Mouse (Mus musculus) thymus, adult 2 months (tissue): ENCODE measurements around the gene Btnl1. TPM values are rescaled to one million over a fixed set of nuclear protein-coding genes. Genes with fewer than 3 reads are reported as not detected.
A peak's percentile ranks its signal among the peaks of the same experiment; 100 is the strongest.

Experiments
- DNase-seq: peaks from one replicate; pipeline ENCODE4 v3.0.0; 2021
- H3K27ac ChIP-seq: fragments of 200-500 bp; 2 replicates; pipeline ENCODE4 v1.5.1; 2012; ENCODE audit warnings: low read length, control low read depth; ENCODE audit not compliant: control insufficient read depth, insufficient read depth
- H3K27me3 ChIP-seq: fragments of 200-500 bp; 2 replicates; pipeline ENCODE4 v1.6.1; 2012; ENCODE audit warnings: mild to moderate bottlenecking, low read length, moderate library complexity, mixed read lengths; ENCODE audit not compliant: control insufficient read depth, insufficient read depth
- H3K36me3 ChIP-seq: fragments of 200-500 bp; 2 replicates; pipeline ENCODE4 v1.6.1; 2012; ENCODE audit warnings: mild to moderate bottlenecking, low read length, moderate library complexity; ENCODE audit not compliant: control insufficient read depth, insufficient read depth
- H3K4me1 ChIP-seq: fragments of 200-500 bp; replicated peaks from 2 replicates; pipeline ENCODE4 v1.6.1; 2012; ENCODE audit warnings: low read length; ENCODE audit not compliant: control insufficient read depth, insufficient read depth
- H3K4me3 ChIP-seq: fragments of 200-500 bp; 2 replicates; pipeline ENCODE4 v1.5.1; 2012; ENCODE audit warnings: mild to moderate bottlenecking, low read length, control low read depth, moderate library complexity; ENCODE audit not compliant: control insufficient read depth, insufficient read depth
- CTCF ChIP-seq: fragments of 200-500 bp; IDR thresholded peaks from 2 replicates; pipeline ENCODE4 v1.5.1; 2012; ENCODE audit warnings: mild to moderate bottlenecking, control low read depth, low read length, moderate library complexity, borderline replicate concordance; ENCODE audit not compliant: control insufficient read depth, poor library complexity, insufficient read depth; ENCODE audit errors: extremely low read depth
- POLR2A ChIP-seq: fragments of 200-500 bp; IDR thresholded peaks from 2 replicates; pipeline ENCODE4 v1.6.1; 2012; ENCODE audit warnings: mild to moderate bottlenecking, low read length, control low read depth, moderate library complexity; ENCODE audit not compliant: control insufficient read depth, poor library complexity, insufficient read depth; ENCODE audit errors: extremely low read depth
- whole genome bisulfite sequencing: fragments of 180-500 bp; shearing (Covaris S2); methylation state at CpG from one replicate; pipeline ENCODE4 v1.1.7; 2018; 5-methylcytosine and 5-hydroxymethylcytosine counted together
- polyA plus RNA-seq: library from polyadenylated mRNA; depleted of rRNA; stranded (reverse); fragments of >200 nt; gene quantifications from 2 replicates; pipeline ENCODE4 v1.2.3, GENCODE M21; 2012

Btnl1 gene
- polyA plus RNA-seq, 1 experiment, result 0.54 TPM

DNA sequence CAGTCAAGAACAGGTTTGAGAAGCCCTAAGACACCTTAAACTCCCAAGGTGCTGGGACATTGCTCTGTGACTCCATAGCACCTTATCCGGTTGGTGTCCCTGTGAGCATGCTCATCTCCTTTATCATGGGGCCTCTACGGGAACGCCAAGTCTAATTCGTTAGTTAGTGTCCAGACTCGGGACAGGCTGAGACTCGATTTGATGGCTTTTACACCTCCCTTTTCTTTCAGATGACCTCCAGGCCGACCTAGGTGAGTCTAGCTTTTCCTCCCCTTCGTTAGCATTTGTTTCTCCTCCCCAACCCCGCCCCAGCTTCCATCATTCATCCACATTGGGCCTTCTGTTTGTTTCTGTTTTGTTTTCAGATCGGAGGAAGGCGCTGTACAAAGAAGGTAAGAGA, 4.9 kb downstream of the Btnl1 start:
- Histone ChIP-seq H3K4me1 (no peaks in the 10 kb centered on the region), H3K27me3 (no peaks in the 10 kb centered on the region), H3K36me3 (no peaks in the 10 kb centered on the region), H3K27ac (no peak overlapping the region), H3K4me3 (no peak overlapping the region)
- 91% methylated on average over 11 of the region's 11 CpGs for WGBS
- TF ChIP-seq POLR2A, result no peak
- no peak for TF ChIP-seq CTCF
- DNase-seq, result no peak

DNA sequence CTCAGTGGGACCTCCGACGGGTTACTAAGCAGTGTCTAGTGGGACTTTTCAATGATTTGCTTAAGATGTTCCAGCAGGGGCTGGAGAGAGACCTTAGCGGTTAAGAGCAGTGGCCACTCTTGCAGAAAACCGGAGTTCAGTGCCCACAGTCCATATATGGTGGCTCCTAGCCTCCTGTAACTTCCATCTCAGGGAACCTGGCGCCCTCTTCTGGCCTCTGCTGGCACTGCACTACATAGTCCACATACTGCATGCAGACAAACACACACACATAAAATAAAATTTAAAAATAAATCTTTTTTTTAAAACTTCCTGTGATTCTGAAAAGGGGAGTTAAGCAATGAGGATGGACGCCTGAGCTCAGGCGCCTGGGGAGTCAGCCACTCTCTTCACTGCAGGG, 6.3 kb downstream of the Btnl1 start:
- WGBS, result 87% methylated on average over 7 of the region's 7 CpGs

DNA sequence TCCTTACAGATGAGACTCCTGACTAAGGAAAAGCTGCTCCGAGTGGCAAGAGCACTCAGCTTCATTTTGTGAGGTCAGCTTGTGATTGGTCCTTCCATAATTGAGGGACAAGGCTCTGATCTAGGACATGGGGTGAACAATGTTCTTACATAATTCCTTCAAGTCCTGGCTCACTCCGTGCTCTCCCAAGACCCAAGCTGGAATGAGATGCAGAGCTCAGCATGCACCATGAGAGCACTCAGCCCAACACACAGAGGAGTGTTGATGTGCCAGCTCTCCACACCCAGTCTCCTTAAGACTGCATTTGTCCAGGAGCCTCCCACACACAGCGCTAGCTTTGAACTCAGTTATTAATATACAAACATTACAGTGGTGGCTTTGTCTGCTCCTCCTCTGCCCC, 7.8 kb downstream of the Btnl1 start:
- DNase-seq, result no peak
- 88% methylated on average over 3 of the region's 3 CpGs for WGBS
- H3K27ac ChIP-seq, result no peak overlapping the region

More for the DNA sequence above, 6.3 kb downstream of the Btnl1 start:
- DNase-seq, result peak; percentile 33
- no peaks in the 10 kb centered on the region for H3K4me1 ChIP-seq
- H3K27me3 ChIP-seq, result no peaks in the 10 kb centered on the region
- H3K4me3 ChIP-seq, result no peak overlapping the region
- H3K36me3 ChIP-seq, result no peaks in the 10 kb centered on the region
- no peak for TF ChIP-seq CTCF
- no peak for TF ChIP-seq POLR2A
- H3K27ac ChIP-seq, result no peak overlapping the region

DNA sequence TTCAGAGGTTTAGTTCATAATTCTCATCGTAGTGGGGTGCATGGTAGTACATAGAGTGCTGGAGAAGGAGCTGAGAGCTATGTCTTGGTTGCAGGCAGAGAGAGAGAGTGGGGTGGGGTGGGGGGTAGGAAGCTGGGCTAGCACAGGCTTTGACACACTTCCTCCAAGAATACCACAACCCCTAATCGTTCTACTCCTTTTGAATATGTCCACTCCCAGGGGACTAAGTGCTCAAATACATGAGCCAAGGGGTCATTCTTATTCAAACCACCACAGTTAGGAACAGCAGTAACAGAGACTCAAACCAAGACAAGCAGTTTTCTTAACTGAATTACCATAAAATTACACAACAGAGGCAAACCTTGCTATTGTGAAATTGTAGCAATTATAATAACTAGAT, 9.7 kb downstream of the Btnl1 start:
- 9% methylated on average over 2 of the region's 2 CpGs for WGBS
- Histone ChIP-seq H3K4me1 (no peaks in the 10 kb centered on the region), H3K4me3 (no peak overlapping the region), H3K36me3 (no peaks in the 10 kb centered on the region), H3K27ac (no peak overlapping the region), H3K27me3 (peaks cover 5% of the 10 kb centered on the region; the same call in 1 of the 2 replicates)
- no peak for TF ChIP-seq CTCF
- no peak for TF ChIP-seq POLR2A
- no peak for DNase-seq

More for the DNA sequence above, 7.8 kb downstream of the Btnl1 start:
- H3K4me3 ChIP-seq, result no peak overlapping the region
- no peak for TF ChIP-seq POLR2A
- no peak for TF ChIP-seq CTCF
- no peaks in the 10 kb centered on the region for H3K27me3 ChIP-seq
- H3K4me1 ChIP-seq, result no peaks in the 10 kb centered on the region
- no peaks in the 10 kb centered on the region for H3K36me3 ChIP-seq

DNA sequence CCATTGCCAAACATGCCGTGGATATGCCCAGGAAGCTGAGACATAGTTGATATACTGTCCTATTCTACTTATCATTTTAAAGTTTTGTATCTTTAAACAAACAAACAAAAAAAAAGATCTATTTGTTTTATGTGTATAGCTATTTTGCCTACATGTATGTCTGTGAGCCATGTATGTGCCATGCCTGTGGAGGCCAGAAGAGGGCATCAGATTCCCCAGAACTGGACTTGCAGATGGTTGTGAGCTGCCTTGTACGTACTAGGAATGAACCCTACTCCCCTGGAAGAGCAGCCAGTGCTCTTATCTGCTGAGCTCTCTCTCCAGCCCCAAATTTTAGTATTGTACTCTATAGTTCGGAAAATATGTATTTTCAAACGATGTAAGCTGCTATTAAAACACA, 11.6 kb downstream of the Btnl1 start:
- Histone ChIP-seq H3K27me3 (peaks cover 5% of the 10 kb centered on the region; the same call in 1 of the 2 replicates), H3K4me3 (no peak overlapping the region), H3K27ac (no peak overlapping the region), H3K36me3 (no peaks in the 10 kb centered on the region), H3K4me1 (peaks cover 8% of the 10 kb centered on the region; the same call in 1 of the 2 replicates)
- 46% methylated on average over 4 of the region's 4 CpGs for WGBS
- peak; percentile 49 for DNase-seq
- no peak for TF ChIP-seq CTCF
- no peak for TF ChIP-seq POLR2A

DNA sequence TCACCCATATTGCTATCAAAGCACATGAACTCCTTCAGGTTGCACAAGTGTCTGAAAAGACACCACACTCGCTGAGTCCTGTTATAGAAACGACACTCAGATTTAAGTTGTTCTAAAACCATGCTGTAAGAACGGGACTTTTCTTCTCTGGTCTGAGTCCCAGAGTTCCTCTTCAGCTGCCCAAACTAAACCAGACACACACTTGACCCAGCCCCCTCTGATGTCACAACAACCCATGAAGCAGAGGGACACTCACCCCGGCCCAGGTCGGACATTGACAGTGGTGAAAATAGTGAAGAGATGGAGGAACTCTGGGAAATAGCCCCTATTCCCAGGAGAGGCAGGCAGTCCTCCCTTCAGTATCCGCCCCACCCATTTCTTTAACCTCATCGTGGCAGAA, 14.6 kb downstream of the Btnl1 start:
- Histone ChIP-seq H3K27ac (no peak overlapping the region; the same call in 1 of the 2 replicates), H3K27me3 (peaks cover 5% of the 10 kb centered on the region; the same call in 1 of the 2 replicates), H3K4me3 (no peak overlapping the region), H3K36me3 (no peaks in the 10 kb centered on the region), H3K4me1 (peaks cover 8% of the 10 kb centered on the region; the same call in 1 of the 2 replicates)
- DNase-seq, result no peak
- WGBS, result 53% methylated on average over 7 of the region's 7 CpGs
- TF ChIP-seq POLR2A, result no peak

- H3K27ac ChIP-seq, result no peak overlapping the region
- H3K36me3 ChIP-seq, result no peaks in the 10 kb centered on the region
- H3K27me3 ChIP-seq, result peaks cover 5% of the 10 kb centered on the region; the same call in 1 of the 2 replicates
- H3K4me3 ChIP-seq, result 0 out of 2 replicates have a peak overlapping the region, but pooled peaks have one; percentile 19
- 2% methylated on average over 24 of the region's 24 CpGs for WGBS
- no peak for DNase-seq
- peaks cover 8% of the 10 kb centered on the region; the same call in 1 of the 2 replicates for H3K4me1 ChIP-seq
- TF ChIP-seq CTCF, result 0 out of 2 replicates have a peak, but pooled peaks have one; percentile 11
- no peak for TF ChIP-seq POLR2A
Observed at GRCm38 (mm10) chr17:34392321-34392720, 15.4 kb downstream of the Btnl1 start.
